11 mouse cellular contexts compared by ENCODE assay signal in genomic region chr7:49843304-49843933, GRCm38 (mm10).
DNase-seq lines count a peak whose midpoint lies in the region; ATAC-seq lines count a peak whose summit lies in the region.
"Had no signal": no experiment of that assay in that cellular context is flagged by ENCODE, and none has a peak within 500 bp of the region (broad histone marks: within the 10 kb centered on the region; RNA-seq: fewer than 3 reads in every experiment).

No protein-coding gene starts in this region.

- no peak for DNase-seq in heart, embryonic 10.5 days (ENCODE audit: low spot score)
- no peak for DNase-seq in neural tube, embryonic 10.5 days (ENCODE audit: extremely low spot score, low spot score)
- no peak for DNase-seq in urinary bladder, postnatal 25 days (ENCODE audit: low spot score)
- DNase-seq in adrenal gland, postnatal 36 days: no peak
- DNase-seq: adrenal gland, postnatal 14 days; gastrocnemius, postnatal 10 days; kidney, postnatal 25 days had no signal

- no peaks in the 10 kb centered on the region for H3K36me3 ChIP-seq in heart, embryonic 15.5 days
- H3K36me3 ChIP-seq in heart, embryonic 10.5 days: peaks cover 15% of the 10 kb centered on the region
- H3K36me3 ChIP-seq in neural tube, embryonic 12.5 days: peaks cover 3% of the 10 kb centered on the region; the same call in 1 of the 2 replicates
- 0 out of 2 replicates have a peak, but pooled peaks cover 6% of the 10 kb centered on the region for H3K36me3 ChIP-seq in intestine, embryonic 16.5 days (ENCODE audit: control insufficient read depth, insufficient read depth, low read length)

- WGBS in heart, embryonic 15.5 days: 35% methylated on average over 6 of the region's 6 CpGs
- 61% methylated on average over 6 of the region's 6 CpGs for WGBS in heart, embryonic 10.5 days
- WGBS in neural tube, embryonic 12.5 days: 69% methylated on average over 6 of the region's 6 CpGs
- WGBS in intestine, embryonic 16.5 days: 51% methylated on average over 6 of the region's 6 CpGs

- no peaks in the 10 kb centered on the region for H3K9me3 ChIP-seq in heart, embryonic 15.5 days (replicated peaks)
- no peaks in the 10 kb centered on the region for H3K9me3 ChIP-seq in heart, embryonic 10.5 days
- H3K9me3 ChIP-seq in neural tube, embryonic 12.5 days: no peaks in the 10 kb centered on the region
- H3K9me3 ChIP-seq in intestine, embryonic 16.5 days (ENCODE audit: control insufficient read depth, low read length): no peaks in the 10 kb centered on the region

- H3K9ac ChIP-seq in heart, embryonic 15.5 days: no peak overlapping the region
- H3K9ac ChIP-seq in neural tube, embryonic 12.5 days: no peak overlapping the region
- no peak overlapping the region for H3K9ac ChIP-seq in intestine, embryonic 16.5 days (ENCODE audit: low read depth, low read length)

- H3K27me3 ChIP-seq in heart, embryonic 15.5 days: no peaks in the 10 kb centered on the region
- no peaks in the 10 kb centered on the region for H3K27me3 ChIP-seq in heart, embryonic 10.5 days (ENCODE audit: insufficient read depth, poor library complexity, severe bottlenecking)
- no peaks in the 10 kb centered on the region for H3K27me3 ChIP-seq in neural tube, embryonic 12.5 days (replicated peaks)
- no peaks in the 10 kb centered on the region for H3K27me3 ChIP-seq in intestine, embryonic 16.5 days (replicated peaks; ENCODE audit: control insufficient read depth, insufficient read depth, low read length)

- peak overlapping the region; percentile 47 for H3K27ac ChIP-seq in heart, embryonic 15.5 days
- H3K27ac ChIP-seq in heart, embryonic 10.5 days: no peak overlapping the region
- H3K27ac ChIP-seq in neural tube, embryonic 12.5 days: 0 out of 2 replicates have a peak overlapping the region, but pooled peaks have one; percentile 12
- H3K27ac ChIP-seq in intestine, embryonic 16.5 days (ENCODE audit: low read length): no peak overlapping the region

- no peak overlapping the region for H3K4me3 ChIP-seq in heart, embryonic 15.5 days
- no peak overlapping the region for H3K4me3 ChIP-seq in heart, embryonic 10.5 days
- H3K4me3 ChIP-seq in neural tube, embryonic 12.5 days: no peak overlapping the region
- H3K4me3 ChIP-seq in intestine, embryonic 16.5 days (ENCODE audit: low read length): no peak overlapping the region

- no peak overlapping the region for H3K4me2 ChIP-seq in heart, embryonic 15.5 days
- no peak overlapping the region for H3K4me2 ChIP-seq in neural tube, embryonic 12.5 days (replicated peaks)
- H3K4me2 ChIP-seq in intestine, embryonic 16.5 days (ENCODE audit: low read depth, low read length): no peak overlapping the region

- ATAC-seq in heart, embryonic 15.5 days (replicated peaks; ENCODE audit: insufficient number of reproducible peaks, insufficient read depth, low FRiP score, low read depth): peak; percentile 53; the same call in 1 of the 2 replicates
- no peak; the same call in 1 of the 2 replicates for ATAC-seq in neural tube, embryonic 12.5 days (ENCODE audit: low FRiP score, low read depth)
- peak; percentile 66 for ATAC-seq in intestine, embryonic 16.5 days
- ATAC-seq in neutrophil, adult 5-6 weeks (ENCODE audit: extremely low read depth, insufficient number of reproducible peaks, low FRiP score, poor library complexity, severe bottlenecking): 0 out of 2 replicates have a peak, but pooled peaks have one; percentile 16

- peaks cover 15% of the 10 kb centered on the region for H3K4me1 ChIP-seq in heart, embryonic 15.5 days (replicated peaks)
- H3K4me1 ChIP-seq in heart, embryonic 10.5 days: peaks cover 4% of the 10 kb centered on the region; the same call in 1 of the 2 replicates
- peaks cover 10% of the 10 kb centered on the region for H3K4me1 ChIP-seq in neural tube, embryonic 12.5 days
- H3K4me1 ChIP-seq in intestine, embryonic 16.5 days (ENCODE audit: control insufficient read depth, insufficient read depth, low read length): peaks cover 4% of the 10 kb centered on the region; the same call in 1 of the 2 replicates

Comparison
In these comparisons a context has a peak if more than half of its experiments do, and no peak if none do; other contexts are left out.
1. H3K27ac ChIP-seq: peak in heart, embryonic 15.5 days (single experiment) and neural tube, embryonic 12.5 days (single experiment); none in heart, embryonic 10.5 days (single experiment) and intestine, embryonic 16.5 days (single experiment).